Mouse (Mus musculus): ENCODE data around the gene Ntrk2.

The Ntrk2 gene

DNA sequence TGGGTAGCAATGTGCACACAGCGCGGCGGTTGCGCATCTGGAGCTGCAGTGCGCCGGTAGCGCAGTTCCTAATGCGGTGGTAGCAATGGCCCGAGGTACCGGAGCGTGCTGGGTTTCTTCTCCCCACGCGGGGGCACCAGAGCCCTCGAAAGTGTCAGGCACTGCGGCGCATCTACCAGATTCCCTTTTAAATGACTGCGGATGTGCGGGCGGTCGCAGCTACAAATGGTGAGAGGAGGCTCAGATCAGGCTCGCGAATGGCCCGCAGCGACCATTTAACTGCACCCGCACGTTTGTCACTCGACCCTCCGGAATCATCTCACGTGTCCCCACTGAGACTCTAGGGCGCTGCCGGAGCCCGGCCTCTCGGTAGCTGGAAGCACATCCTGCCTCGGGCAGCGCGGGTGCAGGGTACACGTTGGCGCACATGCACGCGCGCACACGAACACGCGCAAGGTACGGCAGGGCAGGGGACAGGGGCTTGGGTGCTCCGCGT lies at the start of gene Ntrk2:
Gene Ntrk2 (plus strand): TSS at position 173 of the 496 bp plus-strand sequence.
- peak; percentile 90 for DNase-seq (ENCODE audit: low spot score)

- DNase-seq (ENCODE audit: low spot score), result no peak
These were observed 45.3 kb upstream of the Ntrk2 start for GRCm38 (mm10) chr13:58761003-58761630.

DNA sequence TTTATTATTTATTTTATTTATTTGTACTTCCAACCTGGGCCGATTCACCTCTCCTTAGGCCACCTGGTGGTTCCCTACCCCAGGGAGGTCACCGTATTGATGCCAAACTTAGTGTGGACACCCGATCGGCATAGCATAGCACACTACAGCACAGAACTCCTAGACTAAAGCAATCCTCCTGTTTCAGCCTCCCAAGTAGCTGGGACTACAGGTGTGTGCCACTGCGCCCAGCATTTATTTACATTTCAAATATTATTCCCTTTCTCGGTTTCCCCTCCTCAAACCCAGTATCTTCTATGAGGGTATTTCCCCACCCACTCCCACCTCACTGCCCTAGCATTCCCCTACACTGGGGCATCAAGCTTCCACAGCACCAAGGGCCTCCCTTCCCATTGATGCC lies 38.1 kb upstream of the Ntrk2 start:
- DNase-seq (ENCODE audit: low spot score), result no peak

DNA sequence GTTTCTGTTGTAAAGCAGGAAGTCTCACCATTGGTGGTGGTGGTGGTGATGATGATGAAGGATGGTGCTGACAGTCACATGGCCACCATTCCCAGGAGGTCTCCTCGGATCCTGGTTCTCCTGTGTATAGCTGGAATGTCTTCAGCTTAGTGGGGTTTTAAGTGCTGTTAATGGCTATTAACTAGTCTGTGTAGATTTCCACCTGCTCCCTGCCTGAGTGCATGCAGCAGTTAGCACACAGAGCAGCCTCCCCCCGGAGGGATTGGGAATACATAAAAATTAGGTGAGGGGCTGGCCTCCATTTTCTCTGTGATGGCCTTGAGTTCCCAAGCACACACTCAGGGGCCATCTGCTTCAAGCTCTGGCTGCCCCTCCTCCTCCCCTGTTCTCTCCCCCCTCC lies 36.9 kb upstream of the Ntrk2 start:
- no peak for DNase-seq (ENCODE audit: low spot score)

DNA sequence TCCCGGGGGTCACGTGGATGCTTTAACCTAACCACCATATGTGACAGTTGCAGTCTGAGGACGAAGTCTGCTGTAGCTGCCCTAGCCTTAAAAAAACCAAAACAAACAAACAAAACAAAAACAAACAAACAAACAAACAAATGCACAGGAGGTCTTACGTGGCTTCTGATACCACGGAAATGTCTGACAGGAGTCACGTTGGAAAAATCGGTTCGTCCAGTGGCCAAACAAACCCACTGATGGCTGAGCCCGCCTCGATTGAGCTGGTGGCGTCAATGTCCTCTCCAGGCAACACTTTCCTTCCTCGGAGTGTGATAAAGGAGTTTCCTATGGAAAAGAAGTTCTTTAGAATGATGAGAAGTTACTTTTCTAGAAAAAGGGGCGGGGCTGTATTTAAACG lies 27.1 kb upstream of the Ntrk2 start:
- DNase-seq (ENCODE audit: low spot score), result no peak

DNA sequence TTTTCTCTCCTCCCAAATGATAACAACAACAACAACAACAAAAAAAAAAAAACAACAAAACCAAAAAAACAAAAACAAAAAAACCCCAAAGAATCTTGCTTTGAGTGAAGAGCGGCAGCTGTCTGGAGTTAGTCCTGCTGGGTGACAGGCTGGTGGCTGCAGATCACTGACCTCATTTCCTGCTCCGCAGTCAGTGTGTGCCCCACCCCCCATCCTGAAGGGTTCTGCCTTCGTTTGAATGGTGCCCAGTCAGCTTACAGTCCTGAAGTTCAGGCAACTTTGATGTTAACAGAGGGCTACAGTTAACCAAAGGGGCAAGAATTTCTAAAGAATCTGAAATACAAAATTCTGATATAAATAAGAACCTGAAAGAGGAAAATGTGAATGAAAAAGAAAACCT lies 19.9 kb upstream of the Ntrk2 start:
- DNase-seq (ENCODE audit: low spot score), result no peak

GRCm38 (mm10) chr13:58790741-58791140 lies 15.6 kb upstream of the Ntrk2 start:
- DNase-seq (ENCODE audit: low spot score), result no peak

GRCm38 (mm10) chr13:58797386-58797785 lies 9.0 kb upstream of the Ntrk2 start:
- DNase-seq (ENCODE audit: low spot score), result no peak

DNA sequence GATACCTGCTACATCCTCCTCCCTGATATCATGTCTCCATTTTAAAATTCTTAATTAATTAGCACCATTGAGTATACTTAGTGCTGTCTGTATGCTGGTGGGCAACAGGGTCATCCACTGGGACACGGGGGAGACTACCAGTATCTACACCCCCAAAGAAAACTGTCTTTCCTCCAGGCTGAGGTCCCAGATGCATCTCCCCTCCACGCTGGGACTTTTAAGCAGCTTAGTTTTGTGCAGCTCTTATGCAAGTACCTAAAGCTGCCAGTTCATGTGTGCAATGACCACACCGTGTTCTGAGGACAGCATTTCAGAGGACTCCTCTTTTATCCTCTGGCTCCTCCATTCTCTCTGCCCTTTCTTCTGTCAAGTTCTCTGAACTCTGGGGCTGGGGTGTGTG lies 5.1 kb upstream of the Ntrk2 start:
- DNase-seq (ENCODE audit: low spot score), result no peak

DNA sequence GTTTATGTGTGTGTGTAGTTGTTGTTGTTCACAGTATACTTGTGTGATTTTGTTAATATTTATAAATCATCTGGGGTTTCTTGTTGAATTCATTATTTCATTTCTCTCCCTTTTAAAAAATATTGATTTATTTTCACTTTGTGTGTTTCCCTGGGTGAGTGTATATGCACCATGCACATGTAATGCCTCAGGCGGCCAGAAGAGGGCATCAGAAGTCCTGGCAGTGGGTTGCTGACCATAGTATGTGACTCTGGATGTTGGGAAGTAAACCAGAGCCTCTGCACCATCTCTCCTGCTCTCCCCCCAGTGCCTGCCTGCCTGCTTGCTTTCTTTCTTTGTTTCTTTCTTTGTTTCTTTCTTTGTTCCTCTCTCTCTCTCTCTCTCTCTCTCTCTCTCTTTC lies 2.5 kb upstream of the Ntrk2 start:
- no peak for DNase-seq (ENCODE audit: low spot score)

- DNase-seq (ENCODE audit: low spot score), result no peak
These were observed 536 bp upstream of the Ntrk2 start for GRCm38 (mm10) chr13:58805833-58806232.

GRCm38 (mm10) chr13:58806896-58807628 lies 693 bp downstream of the Ntrk2 start:
- DNase-seq (ENCODE audit: low spot score), result no peak

- DNase-seq (ENCODE audit: low spot score), result peak; percentile 88
These were observed 1.4 kb downstream of the Ntrk2 start for GRCm38 (mm10) chr13:58807629-58808363.

DNA sequence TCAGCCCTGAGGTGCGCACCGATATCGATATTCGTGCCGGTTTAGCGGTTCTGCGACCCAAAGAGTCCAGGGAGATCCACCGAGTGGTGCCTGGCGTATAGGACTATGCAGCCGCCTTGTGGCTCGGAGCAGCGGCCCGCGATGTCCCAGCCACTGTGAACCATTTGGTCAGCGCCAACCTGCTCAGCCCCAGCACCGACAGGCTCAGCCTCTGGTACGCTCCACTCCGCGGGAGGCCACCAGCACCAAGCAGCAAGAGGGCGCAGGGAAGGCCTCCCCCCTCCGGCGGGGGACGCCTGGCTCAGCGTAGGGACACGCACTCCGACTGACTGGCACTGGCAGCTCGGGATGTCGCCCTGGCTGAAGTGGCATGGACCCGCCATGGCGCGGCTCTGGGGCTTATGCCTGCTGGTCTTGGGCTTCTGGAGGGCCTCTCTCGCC lies 2.0 kb downstream of the Ntrk2 start:
- DNase-seq (ENCODE audit: low spot score), result no peak

DNA sequence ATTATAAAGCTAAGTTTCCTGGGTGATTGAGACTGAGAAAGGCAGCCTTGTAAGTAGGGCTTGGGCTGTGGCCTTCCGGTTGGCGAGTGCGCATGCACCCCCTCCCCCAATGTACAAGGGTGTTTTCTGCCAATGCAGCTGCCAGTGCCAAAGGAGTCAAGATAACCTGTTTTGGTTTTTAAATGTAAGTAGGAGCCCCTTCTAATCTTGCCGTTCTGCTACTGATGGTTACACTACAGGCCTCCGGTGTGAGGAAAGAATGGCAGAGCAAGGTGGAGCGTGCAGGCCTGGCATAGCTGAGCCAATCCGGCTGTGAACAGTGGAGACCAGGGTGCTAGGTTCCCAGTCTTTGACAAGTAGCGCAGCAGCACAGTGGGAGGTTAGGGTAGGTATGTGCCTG lies 3.6 kb downstream of the Ntrk2 start:
- DNase-seq (ENCODE audit: low spot score), result no peak

GRCm38 (mm10) chr13:58824752-58825151 lies 18.4 kb downstream of the Ntrk2 start:
- no peak for DNase-seq (ENCODE audit: low spot score)

- DNase-seq (ENCODE audit: low spot score), result no peak
These were observed 20.2 kb downstream of the Ntrk2 start for GRCm38 (mm10) chr13:58826356-58827197.

GRCm38 (mm10) chr13:58831999-58832398 lies 25.6 kb downstream of the Ntrk2 start:
- no peak for DNase-seq (ENCODE audit: low spot score)

DNA sequence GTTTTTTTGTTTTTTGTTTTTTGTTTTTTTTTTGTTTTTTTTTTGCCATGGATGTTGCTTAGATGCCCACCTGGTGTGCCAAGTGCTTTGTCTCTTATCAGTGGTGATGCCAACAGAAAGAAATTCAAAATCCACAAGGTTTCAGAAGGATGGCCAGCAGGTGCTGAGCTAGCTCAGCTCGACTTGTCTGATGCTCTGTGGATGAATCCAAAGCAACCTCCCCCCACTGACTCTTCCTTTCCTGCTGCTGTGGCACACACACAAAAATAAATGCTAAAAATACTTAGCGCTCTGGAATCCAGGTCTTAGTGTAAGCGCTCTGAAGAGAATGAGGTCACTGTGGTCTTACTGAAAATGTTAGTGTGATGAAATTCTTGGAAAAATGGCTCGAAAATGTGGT lies 28.4 kb downstream of the Ntrk2 start:
- no peak for DNase-seq (ENCODE audit: low spot score)

- no peak for DNase-seq (ENCODE audit: low spot score)
These were observed 30.5 kb downstream of the Ntrk2 start for GRCm38 (mm10) chr13:58836891-58837290.

DNA sequence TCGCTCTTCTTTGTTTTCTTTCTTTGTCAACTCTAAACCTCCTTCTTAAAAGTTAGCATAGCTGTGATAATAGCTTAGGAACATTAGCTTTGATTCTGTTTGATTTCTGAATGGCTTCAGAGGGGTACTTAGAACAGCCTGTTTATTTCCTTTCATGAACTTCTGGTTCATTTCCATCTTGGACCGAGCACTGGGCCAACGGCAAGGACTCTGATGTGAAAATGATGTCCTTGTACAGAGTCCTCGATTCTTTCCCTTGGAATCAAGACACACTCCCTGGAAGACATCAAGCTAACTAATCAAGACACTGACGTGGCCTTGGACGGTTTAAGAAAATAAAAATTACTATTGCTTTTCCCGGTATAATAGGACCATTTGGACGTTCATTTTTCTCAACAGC lies 31.7 kb downstream of the Ntrk2 start:
- no peak for DNase-seq (ENCODE audit: low spot score)
